Mouse (Mus musculus) small intestine, adult 2 months (tissue): ENCODE results near the gene Srsx.
"Not testable (repeated sequence)": the region's sequence is repeated elsewhere in the genome, so short reads cannot be mapped to it uniquely, and the experiment has no call there.

ENCODE experiments used
- CTCF ChIP-seq: fragments of 200-500 bp; IDR thresholded peaks from 2 replicates; pipeline ENCODE4 v1.5.1; 2012; ENCODE audit warnings: low read depth, mild to moderate bottlenecking, control low read depth, inconsistent platforms, low read length, moderate library complexity, mixed read lengths; ENCODE audit not compliant: insufficient replicate concordance, insufficient read length; ENCODE audit errors: extremely low read depth
- POLR2A ChIP-seq: fragments of 200-500 bp; IDR thresholded peaks from 2 replicates; pipeline ENCODE4 v1.6.1; 2012; ENCODE audit warnings: low read depth, mild to moderate bottlenecking, control low read depth, inconsistent platforms, low read length, moderate library complexity

- TF ChIP-seq CTCF, POLR2A: not testable (repeated sequence)
Observed at GRCm38 (mm10) chrX:123222381-123222780, at the start of gene Srsx.
